Mouse (Mus musculus): Measurements from ENCODE around the gene CK137956. TPM values are rescaled to one million over a fixed set of nuclear protein-coding genes. Genes with fewer than 3 reads are reported as not detected.

The CK137956 gene
- total RNA-seq, 2 experiments from 2014 or later, result not detected

DNA sequence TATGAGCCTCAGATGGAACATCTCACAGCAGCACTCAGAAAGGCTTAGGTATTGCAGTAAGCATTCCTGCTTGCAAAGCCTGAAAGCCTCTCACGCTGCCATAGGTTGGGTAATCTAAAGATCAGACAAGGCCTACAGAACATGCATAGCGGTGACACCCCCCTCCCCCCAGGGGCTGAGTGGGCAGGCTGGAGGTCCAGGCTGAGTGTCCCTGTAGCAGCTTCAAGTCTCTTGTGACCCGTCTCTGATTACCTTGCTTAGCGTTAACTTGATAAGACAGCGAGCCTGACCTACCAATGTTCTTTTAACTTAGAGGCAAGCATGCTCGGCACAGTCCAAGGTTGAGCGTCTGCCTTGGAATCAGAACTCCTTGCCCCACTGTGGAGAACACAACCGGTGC is 91.8 kb downstream of the CK137956 start:
- intact Hi-C loops (cut with DNase I), result no loop called here
- Histone ChIP-seq H3K4me3 (no peak overlapping the region), H3K27ac (no peak overlapping the region)
- TF ChIP-seq CTCF (IDR thresholded peaks at IDR 0.05), result no peak
- DNase-seq, result no peak

Other genes with a start within 250 kb of the CK137956 start
- gene Csmd2, start 16.9 kb upstream of the CK137956 start, total RNA-seq (2021), result not detected

All from gastrocnemius, adult 2 months (tissue).